Mouse (Mus musculus): ENCODE measurements around the gene Ercc6.

DNA sequence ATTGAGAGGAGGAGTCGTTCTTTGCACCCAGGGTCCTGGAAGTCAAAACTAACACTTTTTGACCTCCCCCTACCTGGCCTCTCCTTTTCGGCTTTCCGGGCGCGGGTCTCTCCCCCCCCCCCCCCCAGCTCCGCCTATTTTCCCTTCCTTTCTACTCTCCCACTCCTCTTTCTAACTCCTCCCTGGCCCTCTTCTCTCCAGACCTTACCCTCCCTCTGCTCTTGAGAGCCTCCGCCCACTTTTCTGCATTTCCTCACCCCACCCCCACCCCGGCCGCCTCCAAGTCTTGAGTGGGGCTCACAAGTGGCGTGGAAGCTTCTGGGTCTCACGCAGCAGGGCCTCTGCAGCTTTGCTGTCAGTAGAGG is 47.8 kb upstream of the Ercc6 start:
- TF ChIP-seq CTCF (IDR thresholded peaks at IDR 0.05; ENCODE audit: low read depth, low read length): no peak
- TF ChIP-seq GATA1 (IDR thresholded peaks at IDR 0.05; ENCODE audit: borderline replicate concordance, low read length): no peak

Data from G1E (cell line).